Mouse (Mus musculus): ENCODE measurements around the gene Hspg2.

DNA sequence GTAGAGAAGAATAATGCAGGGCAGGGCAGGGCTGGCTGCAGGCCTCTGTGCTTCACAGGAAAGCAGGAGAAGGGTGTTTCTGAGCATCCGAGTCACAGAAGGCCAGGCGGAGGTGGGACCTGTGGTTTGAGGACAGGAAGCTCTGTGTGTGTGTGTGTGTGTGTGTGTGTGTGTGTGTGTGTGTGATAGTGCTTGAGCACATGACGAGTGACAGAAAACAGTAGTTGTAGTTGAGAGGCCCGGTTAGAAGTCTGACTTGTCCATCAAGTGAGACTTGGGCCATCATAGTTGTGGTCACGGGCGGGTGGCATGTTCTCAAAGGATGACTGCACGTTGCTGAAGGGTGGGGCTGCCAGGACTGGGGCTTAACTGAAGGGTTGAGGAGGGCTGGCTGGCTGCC, 141.1 kb downstream of the Hspg2 start:
- TF ChIP-seq FOSL1 (IDR thresholded peaks at IDR 0.05; ENCODE audit: insufficient read depth, low read length, poor library complexity, severe bottlenecking) (no peak), CTCF (IDR thresholded peaks at IDR 0.05; ENCODE audit: control insufficient read depth, insufficient read depth, insufficient read length) (no peak), USF1 (IDR thresholded peaks at IDR 0.05; ENCODE audit: low read depth) (no peak), MAX (IDR thresholded peaks at IDR 0.05) (no peak), MYOD1 (IDR thresholded peaks at IDR 0.05; ENCODE audit: control insufficient read depth, insufficient read length, low read depth) (no peak), CEBPB (IDR thresholded peaks at IDR 0.05; ENCODE audit: low read depth) (no peak), MYOG (IDR thresholded peaks at IDR 0.05; ENCODE audit: control insufficient read depth, extremely low read depth, insufficient read length) (no peak)
